Mouse (Mus musculus) 3T3-L1 (cell line): Measurements from ENCODE around the gene Mbd3.

Experiments used
- DNase-seq: peaks from one replicate; pipeline ENCODE4 v3.0.0-alpha.2; 2015; ENCODE audit warnings: low read depth, low spot score

Mbd3 gene

GRCm38 (mm10) chr10:80396822-80397523 lies 2.4 kb downstream of the Mbd3 start:
- DNase-seq = no peak

- DNase-seq = no peak
Observed at GRCm38 (mm10) chr10:80395025-80395627, 4.2 kb downstream of the Mbd3 start.

- no peak for DNase-seq
Observed at GRCm38 (mm10) chr10:80392687-80393086, 6.7 kb downstream of the Mbd3 start.

- no peak for DNase-seq
Observed at GRCm38 (mm10) chr10:80390697-80391096, 8.7 kb downstream of the Mbd3 start.

- DNase-seq = no peak
Observed at GRCm38 (mm10) chr10:80389185-80389708, 10.1 kb downstream of the Mbd3 start.

GRCm38 (mm10) chr10:80388731-80389130 lies 10.6 kb downstream of the Mbd3 start:
- no peak for DNase-seq

GRCm38 (mm10) chr10:80387522-80387959 lies 11.8 kb downstream of the Mbd3 start, which contains the start of gene Mex3d:
Mex3d (minus strand) TSS chr10:80387659.
- DNase-seq = peak; percentile 71

GRCm38 (mm10) chr10:80386735-80387471 lies 12.4 kb downstream of the Mbd3 start:
- no peak for DNase-seq

- peak; percentile 67 for DNase-seq
Observed at GRCm38 (mm10) chr10:80385811-80386734, 13.3 kb downstream of the Mbd3 start.

GRCm38 (mm10) chr10:80385310-80385709 lies 14.0 kb downstream of the Mbd3 start:
- DNase-seq = no peak

- DNase-seq = no peak
Observed at GRCm38 (mm10) chr10:80384709-80385108, 14.6 kb downstream of the Mbd3 start.

GRCm38 (mm10) chr10:80384115-80384639 lies 15.2 kb downstream of the Mbd3 start:
- DNase-seq = no peak

GRCm38 (mm10) chr10:80383431-80383830 lies 15.9 kb downstream of the Mbd3 start:
- no peak for DNase-seq

- DNase-seq = no peak
Observed at GRCm38 (mm10) chr10:80382641-80383365, 16.5 kb downstream of the Mbd3 start.

GRCm38 (mm10) chr10:80377716-80378115 lies 21.6 kb downstream of the Mbd3 start:
- DNase-seq = no peak

- peak; percentile 96 for DNase-seq
Observed at GRCm38 (mm10) chr10:80376160-80376559, 23.2 kb downstream of the Mbd3 start.

- DNase-seq = peak; percentile 77
Observed at GRCm38 (mm10) chr10:80374063-80374462, 25.3 kb downstream of the Mbd3 start.

GRCm38 (mm10) chr10:80372706-80373105 lies 26.6 kb downstream of the Mbd3 start:
- DNase-seq = no peak

GRCm38 (mm10) chr10:80371983-80372382 lies 27.4 kb downstream of the Mbd3 start:
- DNase-seq = no peak

- no peak for DNase-seq
Observed at GRCm38 (mm10) chr10:80371411-80371966, 27.9 kb downstream of the Mbd3 start.
